Mouse (Mus musculus) hindbrain, embryonic 15.5 days (tissue): Measurements from ENCODE around the gene Gsg1l. TPM values are rescaled to one million over a fixed set of nuclear protein-coding genes. Genes with fewer than 3 reads are reported as not detected.
A peak's percentile ranks its signal among the peaks of the same experiment; 100 is the strongest.

ENCODE experiments used
- ATAC-seq: fragments of 200-750 bp; cut with Nextera tagmentation; 2 replicates; pipeline ENCODE4 v1.8.0; 2017; ENCODE audit warnings: low read depth, moderate number of reproducible peaks, moderate TSS enrichment; ENCODE audit not compliant: low FRiP score
- H3K27ac ChIP-seq: fragments of 300-500 bp; sonication (generic); replicated peaks from 2 replicates; pipeline ENCODE4 v1.5.1; 2015; ENCODE audit warnings: mild to moderate bottlenecking, inconsistent platforms
- H3K27me3 ChIP-seq: fragments of 300-500 bp; sonication (generic); 2 replicates; pipeline ENCODE4 v1.6.1; 2015; ENCODE audit warnings: control low read depth, inconsistent platforms
- H3K36me3 ChIP-seq: fragments of 300-500 bp; sonication (generic); 2 replicates; pipeline ENCODE4 v1.6.1; 2015; ENCODE audit warnings: control low read depth, inconsistent platforms
- H3K4me1 ChIP-seq: fragments of 300-500 bp; sonication (generic); replicated peaks from 2 replicates; pipeline ENCODE4 v1.6.1; 2015; ENCODE audit warnings: control low read depth, inconsistent platforms
- H3K4me2 ChIP-seq: fragments of 300-500 bp; sonication (generic); 2 replicates; pipeline ENCODE4 v1.6.1; 2015; ENCODE audit warnings: moderate library complexity, mild to moderate bottlenecking, inconsistent platforms
- H3K4me3 ChIP-seq: fragments of 300-500 bp; sonication (generic); 2 replicates; pipeline ENCODE4 v1.5.1; 2015; ENCODE audit warnings: mild to moderate bottlenecking, inconsistent platforms
- H3K9ac ChIP-seq: fragments of 300-500 bp; sonication (generic); 2 replicates; pipeline ENCODE4 v1.6.1; 2015; ENCODE audit warnings: inconsistent platforms
- H3K9me3 ChIP-seq: fragments of 300-500 bp; sonication (generic); 2 replicates; pipeline ENCODE4 v1.6.1; 2016; ENCODE audit warnings: control low read depth, inconsistent platforms
- WGBS: fragments of 180-500 bp; shearing (Covaris S2); methylation state at CpG from one replicate; pipeline ENCODE4 v1.1.7; 2015; 5-methylcytosine and 5-hydroxymethylcytosine counted together
- polyA plus RNA-seq: library from polyadenylated mRNA; unstranded; fragments of >200 nt; fragmentation: Nextera tagmentation; extraction: Ambion mirVana; gene quantifications from 2 replicates; pipeline ENCODE4 v1.2.1, GENCODE M21; 2015

The Gsg1l gene
- polyA plus RNA-seq, 1 experiment from 2014 or later: 18.4 TPM

DNA sequence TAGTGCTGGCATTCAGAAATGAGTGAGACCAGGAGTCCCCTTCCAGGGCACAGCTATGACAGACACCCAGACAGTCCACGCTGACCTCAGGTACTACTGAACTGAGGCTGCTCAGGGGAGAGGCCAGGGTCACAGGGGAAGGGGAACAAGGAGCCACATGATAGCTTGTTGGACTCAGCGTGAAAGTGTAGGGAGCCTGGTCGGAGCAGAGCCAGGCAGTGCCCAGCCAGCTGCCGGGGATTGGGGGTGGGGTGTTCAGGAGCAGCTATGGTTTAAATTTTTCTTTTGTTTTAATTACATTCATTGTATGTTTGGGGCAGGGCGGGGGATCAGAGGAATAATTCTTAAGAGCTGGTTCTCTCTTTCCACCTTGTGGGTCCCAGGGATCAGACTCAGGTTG, 253.7 kb downstream of the Gsg1l start:
- peak overlapping the region; percentile 41 for H3K27ac ChIP-seq
- no peak overlapping the region for H3K4me2 ChIP-seq
- H3K27me3 ChIP-seq: no peaks in the 10 kb centered on the region
- no peaks in the 10 kb centered on the region for H3K9me3 ChIP-seq
- 76% methylated on average over 5 of the region's 5 CpGs for WGBS
- H3K36me3 ChIP-seq: no peaks in the 10 kb centered on the region
- H3K9ac ChIP-seq: no peak overlapping the region
- peaks cover 24% of the 10 kb centered on the region for H3K4me1 ChIP-seq
- no peak overlapping the region for H3K4me3 ChIP-seq
- ATAC-seq: no peak

Other genes starting within 250 kb of the Gsg1l start
- 52.2 and 55.6 TPM in 2 replicates for gene Xpo6, start 118.1 kb upstream of the Gsg1l start, polyA plus RNA-seq
- gene Sbk1, start 190.2 kb upstream of the Gsg1l start, polyA plus RNA-seq: 250 and 292 TPM in 2 replicates